Mouse (Mus musculus) hindbrain, postnatal 0 days (tissue): ENCODE results near the gene Mink1. TPM values are rescaled to one million over a fixed set of nuclear protein-coding genes. Genes with fewer than 3 reads are reported as not detected.

Experiments
- ATAC-seq: fragments of 200-750 bp; cut with Nextera tagmentation; 2 replicates; pipeline ENCODE4 v1.8.0; 2017; ENCODE audit warnings: mild to moderate bottlenecking, moderate TSS enrichment, moderate library complexity
- DNase-seq: peaks from one replicate; pipeline ENCODE4 v3.0.0-alpha.2; 2015; ENCODE audit warnings: low spot score
- H3K27ac ChIP-seq: fragments of 300-500 bp; sonication (generic); 2 replicates; pipeline ENCODE4 v1.5.1; 2014; ENCODE audit warnings: mild to moderate bottlenecking
- H3K27me3 ChIP-seq: fragments of 300-500 bp; sonication (generic); 2 replicates; pipeline ENCODE4 v1.6.1; 2014; ENCODE audit warnings: low read length, mixed read lengths; ENCODE audit not compliant: insufficient read depth
- H3K36me3 ChIP-seq: fragments of 300-500 bp; sonication (generic); 2 replicates; pipeline ENCODE4 v1.6.1; 2014; ENCODE audit warnings: low read length, mixed read lengths; ENCODE audit not compliant: insufficient read depth
- H3K4me1 ChIP-seq: fragments of 300-500 bp; sonication (generic); 2 replicates; pipeline ENCODE4 v1.6.1; 2014; ENCODE audit warnings: antibody characterized with exemption, low read length, mixed read lengths; ENCODE audit not compliant: insufficient read depth
- H3K4me2 ChIP-seq: fragments of 300-500 bp; sonication (generic); 2 replicates; pipeline ENCODE4 v1.6.1; 2014; ENCODE audit warnings: low read depth, mild to moderate bottlenecking, low read length, moderate library complexity, mixed read lengths
- H3K4me3 ChIP-seq: fragments of 300-500 bp; sonication (generic); 2 replicates; pipeline ENCODE4 v1.5.1; 2014; ENCODE audit warnings: low read length
- H3K9ac ChIP-seq: fragments of 300-500 bp; sonication (generic); replicated peaks from 2 replicates; pipeline ENCODE4 v1.6.1; 2014; ENCODE audit warnings: mild to moderate bottlenecking, low read length, moderate library complexity, mixed read lengths
- H3K9me3 ChIP-seq: fragments of 300-500 bp; sonication (generic); 2 replicates; pipeline ENCODE4 v1.6.1; 2016; ENCODE audit warnings: low read length, mixed read lengths
- CTCF ChIP-seq: IDR thresholded peaks from 2 replicates; pipeline ENCODE4 v1.5.1; 2016; ENCODE audit warnings: antibody characterized with exemption, control low read depth, low read depth
- WGBS: fragments of 180-500 bp; shearing (Covaris S2); extraction: QIAGEN DNeasy Blood & Tissue Kit; methylation state at CpG from one replicate; pipeline ENCODE4 v1.1.7; 2014; 5-methylcytosine and 5-hydroxymethylcytosine counted together
- polyA plus RNA-seq: library from polyadenylated mRNA; unstranded; fragments of >200 nt; fragmentation: Nextera tagmentation; extraction: Ambion mirVana; gene quantifications from 2 replicates; pipeline ENCODE4 v1.2.1, GENCODE M21; 2015
- total RNA-seq: library from RNA; depleted of rRNA; stranded (reverse); fragments of >200 nt; gene quantifications from 2 replicates; pipeline ENCODE4 v1.2.3, GENCODE M21; 2014

Gene Mink1
- total and polyA plus RNA-seq, 2 experiments from 2014 or later: 13.6 to 73.3 TPM

DNA sequence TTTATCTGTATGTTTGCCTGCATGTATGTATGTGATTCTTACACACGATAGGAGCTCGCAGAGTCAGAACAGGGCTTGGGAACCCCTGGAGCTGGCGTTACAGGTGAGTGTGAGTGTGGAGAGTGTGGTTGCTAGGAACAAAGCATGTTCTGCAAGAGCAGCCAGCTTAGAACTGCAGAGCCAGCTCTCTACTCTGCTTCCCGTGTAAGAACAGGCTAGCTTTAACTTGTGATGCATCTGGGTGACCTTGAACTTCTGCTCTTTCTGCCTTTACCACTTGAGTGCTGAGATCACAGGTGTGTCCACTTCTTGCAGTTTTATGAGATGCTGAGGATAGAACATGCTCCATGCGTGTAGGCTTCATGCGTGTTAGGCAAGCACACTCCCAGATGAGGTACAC lies 16.3 kb downstream of the Mink1 start:
- Histone ChIP-seq H3K27me3 (no peaks in the 10 kb centered on the region), H3K36me3 (no peaks in the 10 kb centered on the region), H3K4me1 (no peaks in the 10 kb centered on the region; the same call in 1 of the 2 replicates), H3K4me2 (no peak overlapping the region), H3K4me3 (no peak overlapping the region), H3K27ac (no peak overlapping the region), H3K9ac (no peak overlapping the region), H3K9me3 (no peaks in the 10 kb centered on the region)
- ATAC-seq: no peak
- TF ChIP-seq CTCF: no peak
- 89% methylated on average over 6 of the region's 6 CpGs for WGBS
- no peak for DNase-seq

- WGBS: 80% methylated on average over 9 of the region's 9 CpGs
Measured at GRCm38 (mm10) chr11:70579710-70580357, 17.2 kb downstream of the Mink1 start.

GRCm38 (mm10) chr11:70580358-70580720 lies 17.7 kb downstream of the Mink1 start:
- ATAC-seq (no peak), DNase-seq (no peak)
- 69% methylated on average over 5 of the region's 5 CpGs for WGBS
- Histone ChIP-seq H3K4me2 (no peak overlapping the region), H3K9ac (no peak overlapping the region; the same call in 1 of the 2 replicates), H3K27ac (peak overlapping the region; percentile 11; the same call in 1 of the 2 replicates), H3K36me3 (no peaks in the 10 kb centered on the region), H3K9me3 (no peaks in the 10 kb centered on the region), H3K27me3 (no peaks in the 10 kb centered on the region), H3K4me3 (no peak overlapping the region), H3K4me1 (no peaks in the 10 kb centered on the region; the same call in 1 of the 2 replicates)
- no peak for TF ChIP-seq CTCF

More at GRCm38 (mm10) chr11:70579710-70580357, 17.2 kb downstream of the Mink1 start:
- no peaks in the 10 kb centered on the region for H3K27me3 ChIP-seq
- H3K27ac ChIP-seq: 0 out of 2 replicates have a peak overlapping the region, but pooled peaks have one; percentile 11
- no peak for TF ChIP-seq CTCF
- no peaks in the 10 kb centered on the region; the same call in 1 of the 2 replicates for H3K4me1 ChIP-seq
- no peaks in the 10 kb centered on the region for H3K9me3 ChIP-seq
- no peaks in the 10 kb centered on the region for H3K36me3 ChIP-seq
- H3K9ac ChIP-seq: no peak overlapping the region; the same call in 1 of the 2 replicates
- ATAC-seq: no peak
- H3K4me2 ChIP-seq: no peak overlapping the region
- H3K4me3 ChIP-seq: no peak overlapping the region
- DNase-seq: no peak

DNA sequence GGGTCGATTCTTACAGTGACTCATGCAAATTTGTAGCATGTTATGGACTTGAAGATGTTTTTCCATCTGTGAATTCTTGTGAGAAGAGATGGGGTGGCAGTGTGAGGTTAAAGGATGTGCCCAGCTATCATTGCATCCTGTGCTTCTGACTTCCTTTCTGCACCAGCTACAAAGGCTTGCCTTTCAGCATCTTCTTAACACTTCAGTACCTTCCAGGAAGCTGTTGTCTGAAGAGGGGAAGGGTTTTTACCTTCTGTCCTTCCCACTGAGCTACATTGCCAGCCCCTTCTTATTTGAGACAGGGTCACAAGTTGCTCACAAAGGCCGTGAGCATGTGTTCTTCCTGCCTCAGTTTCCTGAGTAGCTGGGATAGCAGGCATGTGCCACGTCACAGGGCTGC lies 18.2 kb downstream of the Mink1 start:
- H3K27ac ChIP-seq: no peak overlapping the region
- DNase-seq (no peak), ATAC-seq (no peak)
- whole genome bisulfite sequencing: 80% methylated on average over 3 of the region's 3 CpGs
- no peak overlapping the region for H3K9ac ChIP-seq
- no peak overlapping the region for H3K4me3 ChIP-seq
- no peaks in the 10 kb centered on the region for H3K27me3 ChIP-seq
- no peaks in the 10 kb centered on the region; the same call in none of the 2 replicates for H3K4me1 ChIP-seq
- no peaks in the 10 kb centered on the region for H3K9me3 ChIP-seq
- no peaks in the 10 kb centered on the region for H3K36me3 ChIP-seq
- TF ChIP-seq CTCF: no peak
- H3K4me2 ChIP-seq: no peak overlapping the region

DNA sequence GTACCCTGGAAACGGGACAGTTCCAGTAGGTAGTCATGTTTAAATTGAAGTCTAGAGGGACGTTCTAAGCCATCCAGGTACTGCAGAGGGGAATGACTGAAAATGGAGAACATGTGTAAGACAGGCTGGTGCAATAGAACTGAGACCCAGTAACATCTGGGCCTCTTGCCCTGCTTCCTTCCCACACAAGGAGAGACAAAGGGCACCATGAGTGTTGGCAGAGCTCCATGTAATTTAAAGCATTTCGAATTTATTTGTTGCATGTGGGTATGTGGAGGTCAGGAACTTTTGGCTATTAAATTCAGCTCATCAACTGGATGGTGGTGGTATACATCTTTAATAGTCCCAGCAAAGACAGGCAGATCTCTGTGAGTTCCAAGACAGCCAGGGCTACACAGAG lies 19.5 kb downstream of the Mink1 start:
- Histone ChIP-seq H3K27ac (no peak overlapping the region), H3K27me3 (no peaks in the 10 kb centered on the region), H3K4me3 (no peak overlapping the region), H3K9ac (no peak overlapping the region), H3K9me3 (no peaks in the 10 kb centered on the region), H3K4me1 (no peaks in the 10 kb centered on the region; the same call in 1 of the 2 replicates), H3K4me2 (no peak overlapping the region), H3K36me3 (no peaks in the 10 kb centered on the region)
- no peak for DNase-seq
- no peak for ATAC-seq
- no peak for TF ChIP-seq CTCF
- 61% methylated on average over 3 of the region's 3 CpGs for WGBS

DNA sequence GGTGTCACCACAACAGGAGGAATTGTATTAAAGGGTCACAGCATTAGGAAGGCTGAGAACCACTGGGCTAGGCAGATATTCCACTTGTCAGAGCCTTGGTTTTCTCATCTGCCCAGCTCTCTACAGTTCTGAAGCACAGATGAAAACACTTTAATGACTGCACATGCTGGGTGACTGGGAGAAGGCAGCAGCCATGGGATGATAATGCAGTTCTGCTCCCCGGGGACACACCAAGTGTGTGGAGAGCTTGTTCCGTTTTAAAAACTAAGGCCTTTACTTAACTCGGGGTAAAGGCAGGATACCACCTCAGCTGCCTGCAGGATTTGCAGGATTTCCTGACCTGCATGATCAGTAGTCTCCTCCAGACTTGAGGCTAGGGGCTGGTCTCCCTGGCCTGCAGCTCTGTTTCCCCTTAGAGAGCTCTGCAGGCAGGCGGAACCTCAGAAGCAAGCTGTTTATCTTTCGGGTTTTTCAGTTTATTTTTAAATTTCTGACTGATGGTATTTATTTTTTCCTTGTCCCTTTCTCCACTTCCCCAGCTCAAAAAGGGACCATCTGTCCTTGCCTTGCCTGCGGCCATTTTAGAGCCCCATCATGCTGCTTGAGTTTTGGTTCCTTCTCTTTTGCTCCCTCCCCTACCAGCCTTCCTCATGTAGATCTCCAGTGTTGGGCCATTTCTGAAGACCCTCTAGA lies 20.5 kb downstream of the Mink1 start:
- 67% methylated on average over 6 of the region's 6 CpGs for WGBS

DNA sequence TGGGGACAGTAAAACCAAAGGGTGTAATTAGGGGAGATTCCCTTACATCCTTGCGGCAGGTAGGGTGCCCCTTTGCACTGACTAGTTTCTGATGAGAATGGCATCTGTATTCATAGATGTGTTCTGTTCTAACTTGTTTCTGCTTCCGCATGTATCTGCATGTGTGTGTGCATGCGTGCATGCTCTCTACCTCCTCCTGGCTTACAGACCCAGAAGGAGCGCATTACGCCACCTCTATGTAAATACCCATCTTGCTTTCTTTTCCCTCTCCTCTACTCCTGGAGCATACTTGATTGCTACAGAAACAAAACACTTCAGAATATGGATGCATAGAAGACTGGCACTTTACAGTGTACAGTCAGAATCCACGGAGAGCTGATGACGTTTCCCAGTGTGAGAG lies 21.1 kb downstream of the Mink1 start:
- H3K27ac ChIP-seq: no peak overlapping the region
- ATAC-seq (no peak), DNase-seq (no peak)
- no peaks in the 10 kb centered on the region for H3K27me3 ChIP-seq
- H3K9me3 ChIP-seq: no peaks in the 10 kb centered on the region
- H3K4me1 ChIP-seq: no peaks in the 10 kb centered on the region; the same call in 1 of the 2 replicates
- no peak overlapping the region for H3K4me2 ChIP-seq
- H3K36me3 ChIP-seq: no peaks in the 10 kb centered on the region
- TF ChIP-seq CTCF: 0 out of 2 replicates have a peak, but pooled peaks have one; percentile 13
- WGBS: 91% methylated on average over 7 of the region's 7 CpGs
- H3K9ac ChIP-seq: no peak overlapping the region
- H3K4me3 ChIP-seq: no peak overlapping the region

More for the DNA sequence above, 20.5 kb downstream of the Mink1 start:
- Histone ChIP-seq H3K4me1 (no peaks in the 10 kb centered on the region; the same call in 1 of the 2 replicates), H3K27me3 (no peaks in the 10 kb centered on the region), H3K9ac (no peak overlapping the region), H3K27ac (no peak overlapping the region), H3K4me2 (no peak overlapping the region), H3K36me3 (no peaks in the 10 kb centered on the region), H3K4me3 (no peak overlapping the region), H3K9me3 (no peaks in the 10 kb centered on the region)
- DNase-seq (no peak), ATAC-seq (no peak)
- no peak for TF ChIP-seq CTCF
